Mouse (Mus musculus): Measurements from ENCODE around the gene Olfr214.
"Not testable (repeated sequence)": the region's sequence is repeated elsewhere in the genome, so short reads cannot be mapped to it uniquely, and the experiment has no call there.

The Olfr214 gene

GRCm38 (mm10) chr6:116553935-116554334, at the start of gene Olfr214:
TSS of gene Olfr214 (plus strand) at chr6:116554235.
- DNase-seq (ENCODE audit: low spot score in 2 of 2) = no peak

GRCm38 (mm10) chr6:116506302-116507003, 47.6 kb upstream of the Olfr214 start, which contains the start of gene Olfr212:
TSS of gene Olfr212 (plus strand) at chr6:116506516.
- not testable (repeated sequence) for DNase-seq (ENCODE audit: low spot score in 2 of 2)

GRCm38 (mm10) chr6:116514832-116515231, 39.2 kb upstream of the Olfr214 start:
- no peak for DNase-seq (ENCODE audit: low spot score in 2 of 2)

GRCm38 (mm10) chr6:116538156-116538555, 15.9 kb upstream of the Olfr214 start, which contains the start of gene Olfr213:
TSS of gene Olfr213 (plus strand) at chr6:116538456.
- no peak for DNase-seq (ENCODE audit: low spot score in 2 of 2)

- no peak for DNase-seq (ENCODE audit: low spot score in 2 of 2)
These were observed 11.5 kb upstream of the Olfr214 start for GRCm38 (mm10) chr6:116542500-116542899.

GRCm38 (mm10) chr6:116550841-116551240, 3.2 kb upstream of the Olfr214 start, which contains the start of gene Gm5580:
TSS of gene Gm5580 (plus strand) at chr6:116551141.
- not testable (repeated sequence) for DNase-seq (ENCODE audit: low spot score in 2 of 2)

GRCm38 (mm10) chr6:116554952-116555351, 917 bp downstream of the Olfr214 start:
- no peak for DNase-seq (ENCODE audit: low spot score in 2 of 2)

GRCm38 (mm10) chr6:116569834-116570233, 15.8 kb downstream of the Olfr214 start:
- DNase-seq (ENCODE audit: low spot score in 2 of 2) = no peak

- DNase-seq (ENCODE audit: low spot score in 2 of 2) = no peak
These were observed 30.1 kb downstream of the Olfr214 start, which contains the start of gene Olfr215 for GRCm38 (mm10) chr6:116584095-116584494. TSS of gene Olfr215 (minus strand) at chr6:116584195.

- DNase-seq (ENCODE audit: low spot score in 2 of 2) = not testable (repeated sequence)
These were observed 46.9 kb downstream of the Olfr214 start for GRCm38 (mm10) chr6:116600969-116601368.

GRCm38 (mm10) chr6:116607230-116607629, 53.2 kb downstream of the Olfr214 start:
- no peak for DNase-seq (ENCODE audit: low spot score in 2 of 2)
